Mouse (Mus musculus) heart, embryonic 16.5 days (tissue): ENCODE results near the gene Sult2a8. TPM values are rescaled to one million over a fixed set of nuclear protein-coding genes. Genes with fewer than 3 reads are reported as not detected.

ENCODE experiments used
- polyA plus RNA-seq: library from polyadenylated mRNA; unstranded; fragments of >200 nt; fragmentation: Nextera tagmentation; extraction: Ambion mirVana; gene quantifications from 2 replicates; pipeline ENCODE4 v1.2.1, GENCODE M21; 2015

Gene Sult2a8
- polyA plus RNA-seq, 1 experiment from 2014 or later, result not detected

Other genes starting within 250 kb of the Sult2a8 start
- not detected in 2 replicates for gene Sult2a6, start 191.9 kb downstream of the Sult2a8 start, polyA plus RNA-seq
- not detected in 2 replicates for gene Obox8, start 113.2 kb downstream of the Sult2a8 start, polyA plus RNA-seq
- gene Sult2a7, start 47.5 kb upstream of the Sult2a8 start, polyA plus RNA-seq, result not detected in 2 replicates
- gene Vmn1r90, start 116.7 kb upstream of the Sult2a8 start, polyA plus RNA-seq, result 0.04 and 0.07 TPM in 2 replicates
- not detected in 2 replicates for gene Obox7, start 212.7 kb upstream of the Sult2a8 start, polyA plus RNA-seq